Mouse (Mus musculus): ENCODE measurements around the gene Thsd1.
"Not testable (repeated sequence)": the region's sequence is repeated elsewhere in the genome, so short reads cannot be mapped to it uniquely, and the experiment has no call there.

The Thsd1 gene

GRCm38 (mm10) chr8:22265194-22265593 lies 38.1 kb downstream of the Thsd1 start:
- DNase-seq, result no peak

DNA sequence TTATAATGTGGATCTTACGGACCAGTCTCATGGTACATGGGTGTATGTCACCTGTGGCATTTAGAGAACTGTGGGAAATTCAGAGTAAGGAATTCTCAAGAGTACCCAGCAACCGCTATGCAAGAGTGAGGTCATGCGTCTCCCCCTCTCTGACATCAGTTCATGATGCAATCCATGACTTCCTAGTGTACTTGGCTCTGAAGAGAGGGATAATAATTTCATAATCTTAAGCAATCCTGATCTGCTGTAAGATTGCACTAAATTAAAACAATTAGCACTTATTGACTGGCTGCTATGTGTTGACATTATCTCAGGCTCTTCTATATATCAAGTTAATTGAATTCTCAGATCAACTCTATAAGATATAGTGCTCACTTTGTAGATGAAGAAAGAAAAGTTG lies 39.7 kb downstream of the Thsd1 start:
- no peak for DNase-seq

DNA sequence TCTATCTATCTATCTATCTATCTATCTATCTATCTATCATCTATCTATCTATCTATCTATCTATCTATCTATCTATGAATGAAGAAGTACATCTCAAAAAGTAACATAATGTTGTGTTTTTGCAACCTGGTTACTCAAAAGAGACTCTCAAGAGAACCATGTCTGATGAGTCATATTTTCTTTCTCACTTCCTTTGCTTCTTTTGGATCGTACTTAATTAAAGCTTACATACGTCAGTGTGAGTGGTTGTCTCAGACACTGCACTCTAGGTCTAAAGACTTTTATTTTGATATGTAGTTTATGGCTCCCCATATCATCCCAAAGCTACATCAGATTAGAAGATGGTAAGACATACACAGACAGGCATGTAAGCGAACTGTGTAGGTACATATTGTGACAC lies 46.0 kb downstream of the Thsd1 start:
- no peak for DNase-seq

DNA sequence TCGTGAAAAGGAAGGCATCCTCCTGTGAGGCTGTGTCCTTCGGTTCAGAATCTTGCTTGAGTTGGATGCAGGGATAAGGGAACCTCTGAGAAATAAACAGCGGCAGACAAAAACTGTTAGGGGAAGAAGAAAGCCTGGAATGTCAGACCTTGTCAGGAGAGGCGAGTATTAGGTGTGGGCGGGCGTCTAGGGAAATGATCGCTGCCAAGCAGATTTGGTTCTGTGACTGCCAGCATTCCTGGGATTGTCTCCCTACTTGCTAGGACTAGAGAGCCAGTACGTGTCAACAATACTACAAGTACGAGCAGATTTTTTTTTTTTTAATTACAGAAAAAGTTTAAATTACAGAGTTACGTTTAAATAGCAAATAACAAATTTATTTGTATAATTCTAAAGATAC lies 47.5 kb downstream of the Thsd1 start:
- DNase-seq, result no peak

- DNase-seq, result no peak
These were observed 55.9 kb downstream of the Thsd1 start, which contains the start of gene Tpte for GRCm38 (mm10) chr8:22282999-22283491. Gene Tpte (plus strand): TSS chr8:22283441.

DNA sequence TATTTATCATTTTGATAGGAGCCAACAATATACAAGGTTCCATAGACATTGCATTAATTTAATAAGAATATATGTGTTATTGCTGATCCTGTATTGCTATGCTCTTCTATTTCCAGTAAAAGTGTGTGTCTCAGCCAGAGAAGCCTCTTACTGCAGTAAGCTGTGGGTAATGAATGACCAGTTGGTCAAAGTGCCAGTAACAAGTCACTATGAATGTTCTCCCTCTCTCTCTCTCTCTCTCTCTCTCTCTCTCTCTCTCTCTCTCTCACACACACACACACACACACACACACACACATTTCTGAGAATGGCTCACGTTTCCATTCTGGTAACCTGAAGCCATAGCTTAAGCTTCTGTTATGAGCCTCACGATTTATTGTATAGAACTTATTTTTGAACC lies 75.2 kb downstream of the Thsd1 start:
- DNase-seq, result no peak

DNA sequence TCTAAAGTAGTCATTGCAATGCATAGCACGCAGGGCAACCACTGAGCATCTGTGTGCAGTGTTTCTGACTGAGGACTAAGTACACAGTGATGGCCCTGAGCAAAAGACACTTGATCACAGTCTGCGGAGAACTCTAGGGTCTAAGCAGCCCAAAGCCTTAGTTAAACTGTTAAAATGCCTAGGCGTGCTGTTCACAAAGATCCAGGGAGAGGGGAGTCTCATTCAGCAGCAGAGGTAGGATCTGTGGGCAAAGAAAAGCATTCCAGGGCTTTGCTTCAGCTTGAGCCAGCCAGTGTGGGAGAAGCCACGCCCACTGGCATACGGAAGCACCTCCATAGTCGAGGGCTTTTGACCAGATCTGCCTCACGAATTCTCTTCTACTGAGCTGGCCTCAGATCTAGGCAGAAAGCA lies 75.8 kb downstream of the Thsd1 start:
- DNase-seq, result no peak

GRCm38 (mm10) chr8:22304045-22304444 lies 76.9 kb downstream of the Thsd1 start:
- not testable (repeated sequence) for DNase-seq

DNA sequence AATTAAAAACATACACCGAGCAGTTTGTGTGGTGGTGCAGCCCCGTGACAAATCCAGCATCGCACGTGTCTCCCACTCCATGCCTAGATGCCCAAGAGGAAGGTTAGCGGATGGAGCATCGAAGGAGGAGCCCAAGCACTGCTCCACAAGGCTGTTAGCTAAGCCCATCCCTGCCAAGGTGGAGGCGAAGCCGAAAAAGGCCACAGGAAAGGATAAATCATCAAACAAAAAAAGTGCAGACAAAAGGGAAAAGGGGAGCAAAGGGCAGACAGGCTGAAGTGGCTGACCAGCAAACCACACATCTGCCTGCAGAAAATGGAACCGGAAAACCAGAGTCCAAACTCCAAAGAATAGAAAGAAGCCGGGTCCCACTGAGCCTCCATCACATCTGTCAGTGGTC lies 79.9 kb downstream of the Thsd1 start:
- DNase-seq, result no peak

Data from B cell, adult 2 months (primary cell).